Mouse (Mus musculus): Measurements from ENCODE around the gene Lama2. TPM values are rescaled to one million over a fixed set of nuclear protein-coding genes. Genes with fewer than 3 reads are reported as not detected.

Lama2 gene
- polyA plus RNA-seq, 1 experiment from 2014 or later, result 22.3 TPM

- no peaks in the 10 kb centered on the region for H3K27me3 ChIP-seq
- no peak overlapping the region for H3K27ac ChIP-seq
- no peaks in the 10 kb centered on the region for H3K9me3 ChIP-seq
- 73% methylated on average over 5 of the region's 5 CpGs for WGBS
- H3K4me1 ChIP-seq, result no peaks in the 10 kb centered on the region
- H3K36me3 ChIP-seq, result no peaks in the 10 kb centered on the region
- no peak overlapping the region for H3K4me3 ChIP-seq
- no peak overlapping the region for H3K4me2 ChIP-seq
- no peak for ATAC-seq (ENCODE audit: insufficient number of reproducible peaks, insufficient read depth, low FRiP score, low TSS enrichment, low read depth)
- H3K9ac ChIP-seq, result no peak overlapping the region
Measured at GRCm38 (mm10) chr10:27233577-27233976, 386.0 kb downstream of the Lama2 start.

DNA sequence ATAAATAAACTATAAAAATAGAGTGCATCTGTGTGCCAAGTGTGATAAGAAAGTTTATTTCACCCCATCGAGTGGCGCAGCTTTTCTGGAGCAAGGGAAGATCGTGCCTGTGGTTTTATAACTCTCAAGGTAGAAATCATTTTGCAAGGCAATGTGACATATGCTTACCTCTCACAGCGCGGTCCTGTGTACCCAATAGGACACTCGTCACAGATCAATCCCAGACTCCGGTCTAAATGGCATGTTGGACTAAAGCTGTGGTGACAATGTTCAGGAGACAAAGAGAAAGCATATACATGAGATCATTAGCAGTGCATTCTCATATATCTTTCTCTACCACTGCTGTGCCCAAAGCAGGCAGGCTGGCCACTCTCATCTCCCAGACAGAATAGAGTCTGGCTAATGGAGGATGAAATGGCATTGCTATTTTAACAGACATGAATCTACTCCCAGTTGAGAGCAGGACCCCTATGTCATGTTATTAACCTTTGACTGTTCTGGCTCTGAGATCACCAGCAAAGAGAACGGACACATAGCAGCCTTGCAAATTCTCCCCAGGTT is 395.7 kb downstream of the Lama2 start:
- Histone ChIP-seq H3K4me2 (no peak overlapping the region), H3K4me1 (no peaks in the 10 kb centered on the region), H3K27ac (no peak overlapping the region), H3K36me3 (no peaks in the 10 kb centered on the region), H3K4me3 (no peak overlapping the region), H3K9me3 (no peaks in the 10 kb centered on the region), H3K27me3 (no peaks in the 10 kb centered on the region), H3K9ac (no peak overlapping the region)
- ATAC-seq (ENCODE audit: insufficient number of reproducible peaks, insufficient read depth, low FRiP score, low TSS enrichment, low read depth), result no peak
- WGBS, result 81% methylated on average over 8 of the region's 8 CpGs

DNA sequence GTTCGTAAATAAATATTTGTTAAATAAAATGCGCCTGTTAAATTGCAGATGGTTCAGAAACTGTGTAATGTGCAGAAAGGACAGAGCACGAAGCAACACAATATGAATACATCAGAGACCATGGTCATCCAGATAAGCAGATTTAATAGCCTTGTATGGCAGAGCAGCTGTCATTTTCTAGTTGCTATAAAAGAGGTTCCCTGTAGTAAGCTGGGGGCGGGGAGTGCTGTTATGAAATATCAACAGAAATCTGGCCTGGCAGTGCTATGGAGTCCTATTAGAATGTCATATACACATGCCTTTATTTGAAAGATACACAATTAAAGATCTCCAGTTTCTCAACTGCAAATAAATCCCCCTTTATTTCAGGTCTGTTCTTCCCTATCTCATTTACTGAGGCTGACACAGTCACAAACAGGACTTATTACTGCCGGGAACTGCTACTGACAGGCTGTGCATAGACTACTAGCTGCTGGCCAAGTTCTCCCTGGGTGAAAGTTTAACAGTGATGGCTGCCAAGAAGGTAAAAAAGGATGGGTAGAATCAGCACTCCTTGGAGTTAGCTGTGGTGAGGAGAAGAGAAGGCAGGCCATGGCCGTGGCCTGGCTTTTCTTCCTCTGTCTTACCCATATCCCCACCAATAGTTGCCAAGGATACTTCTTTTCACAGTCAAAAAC is 396.8 kb downstream of the Lama2 start:
- Histone ChIP-seq H3K9me3 (no peaks in the 10 kb centered on the region), H3K9ac (no peak overlapping the region), H3K4me1 (no peaks in the 10 kb centered on the region), H3K27me3 (no peaks in the 10 kb centered on the region), H3K27ac (no peak overlapping the region), H3K4me3 (no peak overlapping the region), H3K36me3 (no peaks in the 10 kb centered on the region), H3K4me2 (no peak overlapping the region)
- ATAC-seq (ENCODE audit: insufficient number of reproducible peaks, insufficient read depth, low FRiP score, low TSS enrichment, low read depth), result no peak
- 87% methylated on average over 6 of the region's 6 CpGs for WGBS

GRCm38 (mm10) chr10:27219698-27220097 is 399.9 kb downstream of the Lama2 start:
- no peak for ATAC-seq (ENCODE audit: insufficient number of reproducible peaks, insufficient read depth, low FRiP score, low TSS enrichment, low read depth)
- H3K4me2 ChIP-seq, result no peak overlapping the region
- no peak overlapping the region for H3K4me3 ChIP-seq
- no peaks in the 10 kb centered on the region for H3K9me3 ChIP-seq
- H3K36me3 ChIP-seq, result no peaks in the 10 kb centered on the region
- no peak overlapping the region for H3K9ac ChIP-seq
- H3K27ac ChIP-seq, result no peak overlapping the region
- no peaks in the 10 kb centered on the region for H3K4me1 ChIP-seq
- H3K27me3 ChIP-seq, result no peaks in the 10 kb centered on the region
- WGBS, result 65% methylated on average over 1 of the region's 1 CpGs

DNA sequence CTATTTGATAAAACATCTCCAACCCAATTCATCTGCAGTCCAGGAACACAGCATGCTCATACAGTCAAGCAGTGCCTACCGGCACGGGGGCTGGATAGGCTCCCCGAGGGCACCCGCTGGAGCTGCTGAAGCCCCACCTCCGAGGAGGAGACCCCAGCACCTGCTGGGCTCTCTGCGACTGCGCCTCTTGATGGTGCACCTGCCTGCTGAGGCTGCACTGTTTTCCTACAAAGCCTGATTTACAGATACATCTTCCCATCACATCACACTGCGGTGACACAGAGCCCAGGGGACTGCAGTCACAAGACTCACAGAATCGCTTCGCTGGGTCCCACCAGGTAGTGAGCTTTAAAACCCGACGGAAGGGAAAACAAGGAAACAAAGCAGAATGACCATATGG is 412.2 kb downstream of the Lama2 start:
- Histone ChIP-seq H3K9me3 (no peaks in the 10 kb centered on the region), H3K36me3 (no peaks in the 10 kb centered on the region), H3K27me3 (no peaks in the 10 kb centered on the region), H3K4me1 (no peaks in the 10 kb centered on the region), H3K27ac (no peak overlapping the region), H3K4me3 (no peak overlapping the region), H3K9ac (no peak overlapping the region), H3K4me2 (no peak overlapping the region)
- no peak for ATAC-seq (ENCODE audit: insufficient number of reproducible peaks, insufficient read depth, low FRiP score, low TSS enrichment, low read depth)
- 18% methylated on average over 12 of the region's 12 CpGs for WGBS

DNA sequence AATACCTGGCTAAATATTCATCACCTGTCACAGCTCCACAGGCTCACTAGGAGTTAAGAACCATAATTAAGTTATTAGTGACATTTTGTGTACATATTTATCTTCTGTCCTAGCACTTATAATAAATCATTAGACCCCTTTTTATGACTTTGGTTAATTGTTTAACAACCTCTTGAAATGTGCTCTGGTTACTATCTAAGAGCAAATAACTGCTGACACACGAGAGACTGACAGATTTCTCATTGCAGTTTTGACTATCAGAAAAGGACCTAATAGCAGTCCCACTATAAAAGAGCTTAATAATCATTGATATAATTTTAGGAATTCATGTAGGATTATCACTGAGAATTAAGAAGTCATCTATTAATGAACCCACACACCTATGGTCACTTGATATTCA is 421.1 kb downstream of the Lama2 start:
- H3K36me3 ChIP-seq, result no peaks in the 10 kb centered on the region
- H3K9ac ChIP-seq, result no peak overlapping the region
- no peak overlapping the region for H3K4me2 ChIP-seq
- no peak overlapping the region for H3K4me3 ChIP-seq
- H3K4me1 ChIP-seq, result no peaks in the 10 kb centered on the region
- no peak overlapping the region for H3K27ac ChIP-seq
- H3K27me3 ChIP-seq, result no peaks in the 10 kb centered on the region
- 78% methylated on average over 1 of the region's 1 CpGs for WGBS
- H3K9me3 ChIP-seq, result no peaks in the 10 kb centered on the region
- no peak for ATAC-seq (ENCODE audit: insufficient number of reproducible peaks, insufficient read depth, low FRiP score, low TSS enrichment, low read depth)

- ATAC-seq (ENCODE audit: insufficient number of reproducible peaks, insufficient read depth, low FRiP score, low TSS enrichment, low read depth), result no peak
Measured at GRCm38 (mm10) chr10:27193986-27194908, 425.3 kb downstream of the Lama2 start.

GRCm38 (mm10) chr10:27188630-27189365 is 430.8 kb downstream of the Lama2 start:
- no peak for ATAC-seq (ENCODE audit: insufficient number of reproducible peaks, insufficient read depth, low FRiP score, low TSS enrichment, low read depth)

More at GRCm38 (mm10) chr10:27193986-27194908, 425.3 kb downstream of the Lama2 start:
- H3K36me3 ChIP-seq, result no peaks in the 10 kb centered on the region
- no peak overlapping the region for H3K4me2 ChIP-seq
- no peaks in the 10 kb centered on the region for H3K4me1 ChIP-seq
- WGBS, result 34% methylated on average over 8 of the region's 8 CpGs
- no peak overlapping the region for H3K9ac ChIP-seq
- no peaks in the 10 kb centered on the region for H3K27me3 ChIP-seq
- no peak overlapping the region for H3K27ac ChIP-seq
- no peaks in the 10 kb centered on the region for H3K9me3 ChIP-seq
- no peak overlapping the region for H3K4me3 ChIP-seq

DNA sequence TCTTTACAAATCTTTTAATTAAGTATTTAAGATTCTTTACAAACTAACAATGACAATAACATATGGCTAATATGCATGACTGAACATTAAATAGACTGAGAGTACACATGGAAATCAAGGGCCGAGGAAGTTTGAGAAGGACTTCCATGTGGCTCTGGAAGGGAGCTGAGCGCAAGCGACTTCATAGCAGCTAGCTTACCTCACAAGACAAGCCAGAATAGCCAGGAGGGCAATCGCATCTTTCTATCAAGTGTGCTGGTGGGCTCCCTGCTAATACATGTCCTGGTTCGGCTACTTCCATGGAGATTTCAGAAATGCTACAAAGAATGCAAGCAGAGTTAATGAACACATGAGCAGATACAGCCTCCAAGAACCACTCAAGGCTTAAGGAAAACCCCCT is 435.4 kb downstream of the Lama2 start:
- no peak overlapping the region for H3K4me3 ChIP-seq
- no peak overlapping the region for H3K27ac ChIP-seq
- H3K9ac ChIP-seq, result no peak overlapping the region
- ATAC-seq (ENCODE audit: insufficient number of reproducible peaks, insufficient read depth, low FRiP score, low TSS enrichment, low read depth), result no peak
- 79% methylated on average over 5 of the region's 5 CpGs for WGBS
- H3K9me3 ChIP-seq, result no peaks in the 10 kb centered on the region
- no peak overlapping the region for H3K4me2 ChIP-seq
- no peaks in the 10 kb centered on the region for H3K27me3 ChIP-seq
- H3K4me1 ChIP-seq, result no peaks in the 10 kb centered on the region
- peaks cover 2% of the 10 kb centered on the region; the same call in 1 of the 2 replicates for H3K36me3 ChIP-seq

More at GRCm38 (mm10) chr10:27188630-27189365, 430.8 kb downstream of the Lama2 start:
- Histone ChIP-seq H3K27ac (no peak overlapping the region), H3K9ac (no peak overlapping the region), H3K4me1 (no peaks in the 10 kb centered on the region), H3K27me3 (no peaks in the 10 kb centered on the region), H3K4me2 (no peak overlapping the region), H3K9me3 (no peaks in the 10 kb centered on the region), H3K36me3 (peaks cover 2% of the 10 kb centered on the region; the same call in 1 of the 2 replicates), H3K4me3 (no peak overlapping the region)
- 71% methylated on average over 9 of the region's 9 CpGs for WGBS

- Histone ChIP-seq H3K4me2 (no peak overlapping the region), H3K4me3 (no peak overlapping the region), H3K9ac (no peak overlapping the region), H3K36me3 (no peaks in the 10 kb centered on the region; the same call in 1 of the 2 replicates), H3K4me1 (no peaks in the 10 kb centered on the region), H3K27me3 (no peaks in the 10 kb centered on the region), H3K9me3 (no peaks in the 10 kb centered on the region), H3K27ac (no peak overlapping the region)
- ATAC-seq (ENCODE audit: insufficient number of reproducible peaks, insufficient read depth, low FRiP score, low TSS enrichment, low read depth), result no peak
- WGBS, result 71% methylated on average over 2 of the region's 2 CpGs
Measured at GRCm38 (mm10) chr10:27174271-27174670, 445.3 kb downstream of the Lama2 start.

GRCm38 (mm10) chr10:27164738-27165137 is 454.8 kb downstream of the Lama2 start:
- no peaks in the 10 kb centered on the region for H3K36me3 ChIP-seq
- no peak overlapping the region for H3K4me3 ChIP-seq
- WGBS, result 77% methylated on average over 3 of the region's 3 CpGs
- H3K9me3 ChIP-seq, result no peaks in the 10 kb centered on the region
- no peak for ATAC-seq (ENCODE audit: insufficient number of reproducible peaks, insufficient read depth, low FRiP score, low TSS enrichment, low read depth)
- no peak overlapping the region for H3K9ac ChIP-seq
- no peaks in the 10 kb centered on the region for H3K27me3 ChIP-seq
- 0 out of 2 replicates have a peak, but pooled peaks cover 10% of the 10 kb centered on the region for H3K4me1 ChIP-seq
- no peak overlapping the region for H3K4me2 ChIP-seq
- H3K27ac ChIP-seq, result no peak overlapping the region
